Mouse (Mus musculus): ENCODE measurements around the gene Dock9.

DNA sequence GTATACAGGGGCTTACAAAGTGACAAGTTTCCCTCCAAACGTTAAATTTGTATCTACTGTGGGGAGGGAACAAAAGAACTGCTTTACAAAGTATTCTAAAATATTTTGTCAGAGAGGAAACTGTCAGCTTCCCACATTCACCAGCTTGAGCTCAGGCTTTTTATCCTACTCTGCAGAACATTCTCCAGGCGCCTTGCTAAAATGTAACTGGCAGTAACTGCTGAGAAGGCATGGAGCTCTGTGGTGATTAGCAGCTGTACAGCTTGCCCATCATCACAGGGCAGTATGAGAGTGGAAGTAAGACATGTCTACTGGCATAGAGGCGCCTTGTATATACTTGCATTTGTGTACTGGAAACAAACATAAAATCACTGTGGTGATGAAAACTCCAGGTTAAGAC is 204.7 kb downstream of the Dock9 start:
- TF ChIP-seq CTCF (conservative IDR thresholded peaks at IDR 0.05; ENCODE audit: low read length) (no peak), POU5F1 (IDR thresholded peaks at IDR 0.05; ENCODE audit: borderline replicate concordance, low read length) (no peak)
